Mouse (Mus musculus): Measurements from ENCODE around the gene Olfr1. TPM values are rescaled to one million over a fixed set of nuclear protein-coding genes. Genes with fewer than 3 reads are reported as not detected.

The Olfr1 gene
- total RNA-seq (2023), result not detected

DNA sequence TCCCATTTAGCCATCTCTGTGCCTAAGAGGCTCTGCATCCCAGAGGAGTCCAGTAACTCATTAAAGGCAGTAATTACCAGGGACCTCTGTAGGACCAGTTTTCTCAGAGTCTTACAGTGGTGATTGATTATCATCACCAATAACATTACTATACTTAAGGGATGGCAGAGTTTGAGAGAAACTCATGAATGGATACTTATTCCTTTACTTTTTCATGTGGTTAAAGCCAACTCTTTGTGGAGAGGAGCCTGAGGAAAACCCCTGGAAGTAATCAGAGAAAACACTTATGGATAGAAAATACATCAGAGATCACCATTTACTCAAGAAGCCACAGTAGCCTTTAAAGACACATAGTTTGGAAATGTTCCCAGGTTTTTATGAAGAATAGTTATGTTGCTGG is at the start of gene Olfr1:
TSS of gene Olfr1 (minus strand) at position 101 of the 400 bp plus-strand sequence.

DNA sequence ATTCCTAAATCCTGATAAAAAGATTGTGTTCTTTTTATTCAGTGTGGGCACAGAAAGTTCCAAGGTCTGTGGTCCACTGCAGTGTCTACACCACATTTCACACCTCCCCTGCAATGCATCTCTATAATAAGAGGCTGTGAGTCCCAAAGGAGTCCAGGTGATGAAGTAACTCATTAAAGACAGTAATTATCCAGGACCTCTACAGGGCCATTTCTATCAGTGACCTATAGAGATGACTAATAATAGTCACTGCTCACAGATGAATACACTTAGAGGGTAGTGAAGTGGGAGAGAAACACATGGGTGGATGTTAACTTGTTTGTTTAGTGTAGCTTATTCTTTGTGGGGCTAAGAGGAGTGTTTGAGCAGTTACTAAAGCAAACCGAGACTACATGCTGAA is 29.0 kb upstream of the Olfr1 start, which contains the start of gene Olfr378:
TSS of gene Olfr378 (minus strand) at position 101 of the 400 bp plus-strand sequence.

DNA sequence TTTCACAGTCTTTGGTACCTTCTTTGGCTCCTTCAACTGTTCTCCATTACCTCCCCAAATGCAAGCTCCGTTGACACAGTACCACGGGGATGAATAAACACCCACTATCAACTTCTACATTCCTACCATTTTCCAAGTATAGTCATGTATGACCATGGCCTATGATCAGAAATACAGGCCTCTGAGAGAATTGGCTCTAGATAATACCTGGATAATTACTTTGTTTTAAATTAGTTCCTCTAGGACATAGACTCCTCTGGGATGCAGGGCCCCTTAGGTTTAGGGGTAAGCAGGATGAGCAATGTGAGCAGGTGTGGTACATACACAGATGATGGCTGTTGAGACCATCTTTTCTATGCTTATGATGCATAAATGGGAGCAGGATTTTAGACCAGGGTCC is 28.5 kb downstream of the Olfr1 start, which contains the start of gene Olfr376:
TSS of gene Olfr376 (plus strand) at position 301 of the 400 bp plus-strand sequence.

DNA sequence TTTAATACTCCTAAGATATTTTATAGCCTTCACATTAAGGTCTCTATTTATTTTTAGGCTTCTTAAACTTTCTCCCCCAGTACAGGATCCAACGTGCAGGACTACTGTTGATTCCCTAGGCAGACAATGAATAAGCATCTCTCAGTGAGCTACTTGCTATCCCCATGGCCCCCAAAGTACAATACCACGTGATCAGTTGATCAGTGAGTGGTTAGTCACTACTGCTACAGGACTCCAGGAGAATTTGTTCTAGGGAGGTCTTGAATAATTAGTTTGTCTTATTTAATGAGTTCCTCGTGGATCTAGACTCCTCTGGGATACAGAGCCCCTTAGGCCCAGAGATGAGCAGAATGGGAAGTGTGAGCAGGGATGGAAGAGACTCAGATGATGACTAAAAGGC is 48.9 kb downstream of the Olfr1 start, which contains the start of gene Olfr20:
TSS of gene Olfr20 (plus strand) at position 301 of the 400 bp plus-strand sequence.

Other genes starting within 250 kb of the Olfr1 start
- not detected for gene P2rx5, start 239.2 kb downstream of the Olfr1 start, total RNA-seq (2023)
- gene Emc6, start 222.6 kb downstream of the Olfr1 start, total RNA-seq (2023), result 10 to 100 TPM; 18.8 to 20.9 TPM
- gene Tax1bp3, start 222.5 kb downstream of the Olfr1 start, total RNA-seq (2023), result 10 to 100 TPM; 13.7 to 17.6 TPM
- 10 to 100 TPM; 17.5 to 18.2 TPM for gene Ctns, start 200.6 kb downstream of the Olfr1 start, total RNA-seq (2023)
- gene Shpk, start 200.2 kb downstream of the Olfr1 start, total RNA-seq (2023), result 1 to 10 TPM; 1.3 to 1.8 TPM
- gene Trpv1, start 165.3 kb downstream of the Olfr1 start, total RNA-seq (2023), result not detected
- gene Trpv3, start 132.2 kb downstream of the Olfr1 start, total RNA-seq (2023), result not detected
- not detected for gene Aspa, start 70.0 kb downstream of the Olfr1 start, total RNA-seq (2023)
- gene Gm49340, start 69.9 kb downstream of the Olfr1 start, total RNA-seq (2023), result not detected
- gene Spata22, start 69.9 kb downstream of the Olfr1 start, total RNA-seq (2023), result not detected
- not detected for gene Olfr20, start 48.8 kb downstream of the Olfr1 start, total RNA-seq (2023)
- not detected for gene Olfr376, start 28.4 kb downstream of the Olfr1 start, total RNA-seq (2023)
- not detected for gene Olfr378, start 28.9 kb upstream of the Olfr1 start, total RNA-seq (2023)
- gene Olfr380, start 57.9 kb upstream of the Olfr1 start, total RNA-seq (2023), result not detected
- gene Olfr381, start 92.0 kb upstream of the Olfr1 start, total RNA-seq (2023), result not detected
- gene Olfr382, start 117.6 kb upstream of the Olfr1 start, total RNA-seq (2023), result not detected
- not detected for gene Olfr385, start 193.4 kb upstream of the Olfr1 start, total RNA-seq (2023)
- not detected for gene Olfr384, start 199.0 kb upstream of the Olfr1 start, total RNA-seq (2023)